Mouse (Mus musculus): ENCODE data around the gene Acbd3. TPM values are rescaled to one million over a fixed set of nuclear protein-coding genes. Genes with fewer than 3 reads are reported as not detected.

Gene Acbd3
- polyA plus RNA-seq (2015; fragmentation: Nextera tagmentation; extraction: Ambion mirVana), result 19.0 and 19.3 TPM in 2 replicates

DNA sequence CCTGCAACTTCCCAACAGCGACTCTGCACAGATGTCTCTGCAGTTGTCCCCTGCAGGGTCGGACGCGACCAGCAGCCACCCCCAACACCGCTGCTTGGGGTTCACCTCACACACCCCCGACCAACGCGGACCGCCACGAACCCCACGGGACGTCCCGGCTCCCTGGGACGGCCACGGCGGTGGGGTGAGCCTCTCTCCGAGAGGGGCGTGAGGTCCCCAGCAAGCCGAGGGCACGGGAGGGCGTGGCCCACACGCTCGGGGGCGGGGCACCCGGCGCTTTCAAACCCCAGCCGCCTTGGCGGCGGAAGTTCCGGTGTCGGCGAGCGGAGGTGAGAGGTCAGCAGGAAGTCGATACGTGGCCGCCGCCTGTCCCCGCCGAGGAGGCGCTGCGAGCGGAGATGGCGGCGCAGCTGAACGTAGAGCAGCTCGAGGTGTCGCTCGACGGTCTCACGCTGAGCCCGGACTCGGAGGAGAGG lies at the start of gene Acbd3:
TSS of gene Acbd3 (plus strand) at position 340 of the 476 bp plus-strand sequence.
- WGBS, result under 1% methylated on average over 52 of the region's 52 CpGs
- H3K4me1 ChIP-seq, result peaks cover 31% of the 10 kb centered on the region

DNA sequence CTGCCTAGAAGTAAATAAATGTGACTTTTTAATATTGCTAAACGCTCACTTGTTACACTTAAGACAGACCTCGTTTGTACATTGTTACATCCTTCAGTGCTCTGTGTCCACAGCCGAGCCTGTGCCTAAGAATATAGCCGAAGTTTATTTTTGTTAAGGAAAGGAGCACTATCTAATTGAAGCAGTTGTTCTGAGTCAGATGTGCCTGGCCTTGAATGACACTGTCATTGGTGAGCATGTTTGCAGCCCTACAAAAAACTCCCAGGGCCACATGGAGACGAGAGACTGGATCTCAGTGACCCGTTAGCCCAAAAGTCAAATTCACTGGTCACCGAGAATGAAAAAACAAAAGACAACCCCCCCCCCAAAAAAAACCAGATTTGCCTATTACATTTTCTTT lies 34.6 kb upstream of the Acbd3 start:
- Histone ChIP-seq H3K9ac (no peak overlapping the region), H3K27me3 (peaks cover 23% of the 10 kb centered on the region), H3K36me3 (ENCODE audit: poor library complexity, severe bottlenecking) (peaks cover 52% of the 10 kb centered on the region), H3K4me1 (no peaks in the 10 kb centered on the region), H3K27ac (no peak overlapping the region), H3K4me2 (no peak overlapping the region), H3K9me3 (replicated peaks) (no peaks in the 10 kb centered on the region), H3K4me3 (no peak overlapping the region)
- WGBS, result 90% methylated on average over 7 of the region's 7 CpGs
- no peak for ATAC-seq

More for the DNA sequence above, at the start of gene Acbd3:
- no peaks in the 10 kb centered on the region for H3K36me3 ChIP-seq (ENCODE audit: poor library complexity, severe bottlenecking)
- H3K27ac ChIP-seq, result peak within 1 kb of the TSS; percentile 87
- H3K4me3 ChIP-seq, result peak within 1 kb of the TSS; percentile 99
- no peaks in the 10 kb centered on the region for H3K9me3 ChIP-seq (replicated peaks)
- peak within 1 kb of the TSS; percentile 93 for H3K9ac ChIP-seq
- peak; percentile 96 for ATAC-seq
- H3K4me2 ChIP-seq, result peak within 1 kb of the TSS; percentile 71
- 0 out of 2 replicates have a peak, but pooled peaks cover 3% of the 10 kb centered on the region for H3K27me3 ChIP-seq

GRCm38 (mm10) chr1:180696626-180697352 lies 29.1 kb upstream of the Acbd3 start, which contains the start of gene Mixl1:
Mixl1 (minus strand) TSS chr1:180697034.
- Histone ChIP-seq H3K27ac (no peak within 1 kb of the TSS), H3K36me3 (ENCODE audit: poor library complexity, severe bottlenecking) (peaks cover 9% of the 10 kb centered on the region), H3K9me3 (replicated peaks) (no peaks in the 10 kb centered on the region), H3K4me2 (peak within 1 kb of the TSS; percentile 62), H3K4me1 (peaks cover 9% of the 10 kb centered on the region), H3K4me3 (peak within 1 kb of the TSS; percentile 42), H3K27me3 (peaks cover 60% of the 10 kb centered on the region), H3K9ac (peak within 1 kb of the TSS; percentile 50; the same call in 1 of the 2 replicates)
- WGBS, result under 1% methylated on average over 76 of the region's 79 CpGs
- ATAC-seq, result peak; percentile 41; the same call in 1 of the 2 replicates

GRCm38 (mm10) chr1:180698063-180698462 lies 27.8 kb upstream of the Acbd3 start:
- H3K36me3 ChIP-seq (ENCODE audit: poor library complexity, severe bottlenecking), result no peaks in the 10 kb centered on the region
- H3K4me2 ChIP-seq, result no peak overlapping the region
- H3K4me1 ChIP-seq, result peaks cover 9% of the 10 kb centered on the region
- H3K4me3 ChIP-seq, result no peak overlapping the region
- 60% methylated on average over 5 of the region's 5 CpGs for WGBS
- peaks cover 60% of the 10 kb centered on the region for H3K27me3 ChIP-seq
- ATAC-seq, result no peak
- no peak overlapping the region for H3K9ac ChIP-seq
- no peak overlapping the region for H3K27ac ChIP-seq
- H3K9me3 ChIP-seq (replicated peaks), result no peaks in the 10 kb centered on the region

- Histone ChIP-seq H3K4me3 (no peak overlapping the region), H3K27me3 (peaks cover 16% of the 10 kb centered on the region), H3K27ac (no peak overlapping the region), H3K9ac (no peak overlapping the region), H3K36me3 (ENCODE audit: poor library complexity, severe bottlenecking) (no peaks in the 10 kb centered on the region), H3K9me3 (replicated peaks) (no peaks in the 10 kb centered on the region), H3K4me1 (no peaks in the 10 kb centered on the region), H3K4me2 (no peak overlapping the region)
- no peak for ATAC-seq
- WGBS, result 57% methylated on average over 6 of the region's 6 CpGs
Observed at GRCm38 (mm10) chr1:180703400-180703799, 22.4 kb upstream of the Acbd3 start.

GRCm38 (mm10) chr1:180707368-180707767 lies 18.5 kb upstream of the Acbd3 start:
- no peak for ATAC-seq
- H3K4me3 ChIP-seq, result no peak overlapping the region
- H3K27ac ChIP-seq, result no peak overlapping the region
- no peaks in the 10 kb centered on the region for H3K36me3 ChIP-seq (ENCODE audit: poor library complexity, severe bottlenecking)
- no peak overlapping the region for H3K4me2 ChIP-seq
- H3K4me1 ChIP-seq, result no peaks in the 10 kb centered on the region
- H3K9ac ChIP-seq, result no peak overlapping the region
- no peaks in the 10 kb centered on the region for H3K9me3 ChIP-seq (replicated peaks)
- 70% methylated on average over 3 of the region's 3 CpGs for WGBS
- no peaks in the 10 kb centered on the region for H3K27me3 ChIP-seq

DNA sequence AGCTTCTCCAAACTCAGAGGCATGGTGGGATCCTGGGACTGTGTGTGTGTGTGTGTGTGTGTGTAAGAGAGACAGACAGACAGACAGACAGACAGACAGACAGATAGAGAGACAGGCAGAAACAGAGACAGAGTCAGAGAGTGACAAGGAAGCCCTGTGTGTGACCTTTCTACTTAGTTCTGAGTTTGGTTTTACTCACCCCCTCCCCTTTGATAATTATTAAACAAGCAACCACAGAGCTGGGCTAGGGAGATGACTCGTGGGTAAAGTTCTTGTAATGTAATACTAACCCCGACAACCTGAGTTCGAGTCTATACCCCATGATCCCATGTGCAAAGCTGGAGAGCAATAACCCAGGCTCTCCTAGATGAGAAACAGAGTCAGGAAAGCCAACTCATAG lies 18.0 kb upstream of the Acbd3 start:
- H3K4me1 ChIP-seq, result no peaks in the 10 kb centered on the region
- H3K4me2 ChIP-seq, result no peak overlapping the region
- no peaks in the 10 kb centered on the region for H3K36me3 ChIP-seq (ENCODE audit: poor library complexity, severe bottlenecking)
- H3K4me3 ChIP-seq, result no peak overlapping the region
- H3K27ac ChIP-seq, result no peak overlapping the region
- no peak for ATAC-seq
- no peaks in the 10 kb centered on the region for H3K27me3 ChIP-seq
- WGBS, result 91% methylated on average over 3 of the region's 3 CpGs
- no peaks in the 10 kb centered on the region for H3K9me3 ChIP-seq (replicated peaks)
- no peak overlapping the region for H3K9ac ChIP-seq

DNA sequence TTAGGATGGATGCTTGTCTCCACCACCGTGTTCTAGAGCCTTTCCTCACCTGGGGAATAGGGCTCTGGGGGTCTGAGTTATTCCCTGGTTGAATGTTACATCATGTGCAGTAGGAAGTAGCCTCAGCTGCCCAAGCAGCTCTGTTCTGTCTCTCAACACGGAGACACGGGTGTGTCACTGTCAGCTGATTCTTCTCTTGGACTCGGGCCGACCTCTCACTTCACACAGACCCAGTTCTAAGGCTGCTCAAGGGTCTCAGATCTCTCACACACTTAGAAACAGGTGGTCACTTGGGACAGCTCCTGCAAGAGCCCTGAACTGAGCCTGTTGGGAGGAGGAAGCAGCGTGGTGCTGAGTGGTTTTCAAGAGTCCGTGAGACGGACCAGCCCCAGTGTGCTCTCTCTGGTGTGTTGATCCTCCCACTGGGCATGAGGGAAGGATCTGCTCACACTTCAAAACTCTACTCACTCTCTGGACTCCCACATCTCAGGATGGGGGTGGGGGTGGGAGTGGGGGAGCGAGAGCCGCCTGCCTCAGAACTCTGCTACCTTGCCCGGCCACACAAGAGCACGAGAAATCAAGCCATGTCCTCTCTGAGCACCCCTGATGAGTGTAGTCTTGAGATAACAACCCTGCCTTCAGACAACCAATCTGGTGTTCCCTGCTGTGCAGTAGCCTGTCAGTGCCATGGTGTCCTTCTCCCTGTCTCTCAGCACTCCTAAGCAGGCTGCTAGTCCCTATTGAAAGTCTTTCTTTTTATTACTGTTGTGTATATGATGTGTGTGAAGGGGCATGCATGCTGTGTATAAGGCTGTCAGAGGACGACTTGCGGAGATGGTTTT lies 16.7 kb upstream of the Acbd3 start:
- Histone ChIP-seq H3K9me3 (replicated peaks) (no peaks in the 10 kb centered on the region), H3K9ac (no peak overlapping the region), H3K27ac (no peak overlapping the region), H3K4me3 (no peak overlapping the region), H3K4me2 (no peak overlapping the region), H3K4me1 (no peaks in the 10 kb centered on the region), H3K27me3 (peaks cover 2% of the 10 kb centered on the region; the same call in 1 of the 2 replicates), H3K36me3 (ENCODE audit: poor library complexity, severe bottlenecking) (no peaks in the 10 kb centered on the region)
- 83% methylated on average over 14 of the region's 14 CpGs for WGBS
- ATAC-seq, result no peak

DNA sequence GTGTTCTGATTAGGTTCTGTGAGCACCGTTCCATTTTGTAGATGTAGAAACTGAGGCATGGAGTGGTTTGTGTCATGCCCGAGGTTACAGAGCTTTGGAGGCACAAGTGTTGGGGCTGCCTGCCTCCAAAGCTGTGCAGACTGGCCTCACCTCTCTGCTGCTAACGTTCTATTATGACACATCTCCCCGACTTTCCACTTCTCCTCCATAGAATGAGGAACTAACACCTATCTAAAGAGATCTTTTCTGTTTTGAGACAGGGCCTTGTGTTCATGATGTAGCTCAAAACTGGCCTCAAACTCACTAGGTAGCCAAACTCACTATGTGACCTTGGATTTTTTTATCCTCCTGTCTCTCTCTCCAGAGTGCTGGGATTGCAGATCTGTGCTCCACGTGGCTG lies 7.1 kb upstream of the Acbd3 start:
- Histone ChIP-seq H3K4me2 (no peak overlapping the region), H3K27ac (no peak overlapping the region), H3K36me3 (ENCODE audit: poor library complexity, severe bottlenecking) (no peaks in the 10 kb centered on the region), H3K27me3 (peaks cover 6% of the 10 kb centered on the region; the same call in 1 of the 2 replicates), H3K4me1 (no peaks in the 10 kb centered on the region), H3K9me3 (replicated peaks) (no peaks in the 10 kb centered on the region), H3K9ac (no peak overlapping the region), H3K4me3 (no peak overlapping the region)
- ATAC-seq, result no peak
- 80% methylated on average over 5 of the region's 5 CpGs for WGBS

GRCm38 (mm10) chr1:180719483-180719882 lies 6.4 kb upstream of the Acbd3 start:
- Histone ChIP-seq H3K4me3 (no peak overlapping the region), H3K9ac (no peak overlapping the region), H3K4me2 (no peak overlapping the region), H3K27me3 (0 out of 2 replicates have a peak, but pooled peaks cover 3% of the 10 kb centered on the region), H3K36me3 (ENCODE audit: poor library complexity, severe bottlenecking) (no peaks in the 10 kb centered on the region), H3K4me1 (no peaks in the 10 kb centered on the region), H3K9me3 (replicated peaks) (no peaks in the 10 kb centered on the region), H3K27ac (no peak overlapping the region)
- WGBS, result 91% methylated on average over 6 of the region's 6 CpGs
- ATAC-seq, result no peak

DNA sequence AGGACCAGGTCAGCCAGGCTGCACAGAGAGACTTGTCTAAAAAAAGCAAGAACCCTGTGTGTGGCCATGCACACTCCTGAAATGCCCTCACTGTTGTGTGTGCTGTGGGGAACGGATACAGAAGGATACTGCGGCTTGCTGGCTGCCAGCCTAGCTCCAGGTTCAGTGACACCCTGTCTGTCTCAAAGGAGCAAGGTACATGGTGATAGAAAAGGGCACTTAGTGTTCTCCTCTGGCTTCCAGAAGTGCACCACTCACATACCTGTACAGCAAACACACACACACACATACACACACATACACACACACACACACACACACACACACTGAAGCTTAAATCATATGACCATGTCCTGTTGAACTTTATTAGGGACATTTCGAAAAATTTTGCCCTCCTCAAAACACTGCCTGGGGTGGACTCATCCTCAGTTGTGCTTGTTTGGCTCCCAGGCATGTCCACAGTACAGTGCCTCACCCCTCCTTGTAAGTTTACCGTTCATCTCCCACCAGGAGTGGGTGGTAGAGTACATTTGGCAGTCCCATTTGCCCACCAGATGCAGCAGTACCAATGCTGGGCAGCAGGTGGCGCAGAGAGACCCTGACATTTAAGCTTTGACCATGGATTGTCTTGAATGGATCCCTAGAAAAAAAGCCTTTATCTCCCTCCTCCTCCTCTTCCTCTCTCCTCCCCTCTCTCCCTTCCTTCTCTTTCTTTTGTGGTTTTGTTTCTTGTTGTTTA lies 5.7 kb upstream of the Acbd3 start:
- 0 out of 2 replicates have a peak, but pooled peaks cover 3% of the 10 kb centered on the region for H3K27me3 ChIP-seq
- no peak overlapping the region for H3K4me3 ChIP-seq
- H3K36me3 ChIP-seq (ENCODE audit: poor library complexity, severe bottlenecking), result no peaks in the 10 kb centered on the region
- no peak overlapping the region for H3K27ac ChIP-seq
- H3K9me3 ChIP-seq (replicated peaks), result no peaks in the 10 kb centered on the region
- WGBS, result 54% methylated on average over 5 of the region's 5 CpGs
- ATAC-seq, result 0 out of 2 replicates have a peak, but pooled peaks have one; percentile 45
- H3K4me1 ChIP-seq, result peaks cover 3% of the 10 kb centered on the region; the same call in 1 of the 2 replicates
- no peak overlapping the region for H3K9ac ChIP-seq
- no peak overlapping the region for H3K4me2 ChIP-seq

Data from forebrain, embryonic 13.5 days (tissue).